Mouse (Mus musculus) hindbrain, embryonic 10.5 days (tissue): Measurements from ENCODE around the gene Vmn1r183. TPM values are rescaled to one million over a fixed set of nuclear protein-coding genes. Genes with fewer than 3 reads are reported as not detected.
A peak's percentile ranks its signal among the peaks of the same experiment; 100 is the strongest.
"Not testable (repeated sequence)": the region's sequence is repeated elsewhere in the genome, so short reads cannot be mapped to it uniquely, and the experiment has no call there.

Source experiments
- DNase-seq: peaks from one replicate; pipeline ENCODE4 v3.0.0-alpha.2; 2017; ENCODE audit warnings: low spot score
- H3K27ac ChIP-seq: fragments of 300-500 bp; sonication (generic); 2 replicates; pipeline ENCODE4 v1.5.1; 2016; ENCODE audit warnings: mild to moderate bottlenecking, moderate library complexity
- H3K27me3 ChIP-seq: fragments of 300-500 bp; sonication (generic); 2 replicates; pipeline ENCODE4 v1.6.1; 2016; ENCODE audit warnings: mild to moderate bottlenecking; ENCODE audit not compliant: poor library complexity, insufficient read depth, severe bottlenecking
- H3K36me3 ChIP-seq: fragments of 300-500 bp; sonication (generic); 2 replicates; pipeline ENCODE4 v1.6.1; 2016; ENCODE audit warnings: mild to moderate bottlenecking, moderate library complexity
- H3K4me1 ChIP-seq: fragments of 300-500 bp; sonication (generic); replicated peaks from 2 replicates; pipeline ENCODE4 v1.6.1; 2016; ENCODE audit warnings: mild to moderate bottlenecking
- H3K4me3 ChIP-seq: fragments of 300-500 bp; sonication (generic); 2 replicates; pipeline ENCODE4 v1.5.1; 2016; ENCODE audit warnings: mild to moderate bottlenecking, moderate library complexity
- H3K9me3 ChIP-seq: fragments of 300-500 bp; sonication (generic); 2 replicates; pipeline ENCODE4 v1.6.1; 2016; ENCODE audit warnings: mild to moderate bottlenecking, moderate library complexity
- WGBS: fragments of 180-500 bp; shearing (Covaris S2); methylation state at CpG from one replicate; pipeline ENCODE4 v1.1.7; 2016; 5-methylcytosine and 5-hydroxymethylcytosine counted together
- polyA plus RNA-seq: library from polyadenylated mRNA; unstranded; fragments of >200 nt; fragmentation: Nextera tagmentation; extraction: Ambion mirVana; gene quantifications from 2 replicates; pipeline ENCODE4 v1.2.1, GENCODE M21; 2016

Vmn1r183 gene
- not detected in 2 replicates for polyA plus RNA-seq

DNA sequence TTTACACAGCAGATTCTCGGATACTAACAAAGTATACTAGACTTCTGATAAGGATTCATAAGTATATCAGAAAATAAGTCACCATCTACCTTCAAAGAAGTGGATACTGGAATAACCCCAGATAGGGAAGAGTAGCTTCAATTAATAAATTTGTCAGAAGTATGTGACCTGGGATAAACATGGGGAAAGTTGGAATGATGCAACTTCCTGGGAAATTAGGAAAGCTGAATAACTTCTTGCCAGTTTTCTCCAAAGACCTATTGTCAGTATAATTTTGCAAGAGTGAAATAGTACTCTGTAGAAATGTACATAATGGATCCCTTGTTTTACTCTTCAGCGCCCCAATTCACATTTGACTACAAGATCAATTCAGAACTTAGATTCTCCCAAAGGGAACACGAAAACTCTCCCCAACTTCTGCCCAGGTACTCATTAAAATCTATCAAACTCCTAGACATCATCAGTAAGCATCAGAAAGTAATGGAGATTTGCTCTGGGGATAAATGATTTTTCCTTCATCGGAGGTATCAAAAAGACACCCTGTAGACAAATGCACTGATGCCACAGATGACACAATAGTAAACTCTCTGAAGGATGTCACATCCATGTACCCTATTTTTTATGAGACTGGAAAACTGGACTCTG lies at the start of gene Vmn1r183:
Gene Vmn1r183 (plus strand): TSS at position 595 of the 645 bp plus-strand sequence.
- Histone ChIP-seq H3K36me3 (no peaks in the 10 kb centered on the region), H3K27me3 (no peaks in the 10 kb centered on the region), H3K27ac (no peak within 1 kb of the TSS), H3K9me3 (no peaks in the 10 kb centered on the region), H3K4me1 (no peaks in the 10 kb centered on the region), H3K4me3 (no peak within 1 kb of the TSS)
- 82% methylated on average over 4 of the region's 4 CpGs for WGBS
- no peak for DNase-seq

DNA sequence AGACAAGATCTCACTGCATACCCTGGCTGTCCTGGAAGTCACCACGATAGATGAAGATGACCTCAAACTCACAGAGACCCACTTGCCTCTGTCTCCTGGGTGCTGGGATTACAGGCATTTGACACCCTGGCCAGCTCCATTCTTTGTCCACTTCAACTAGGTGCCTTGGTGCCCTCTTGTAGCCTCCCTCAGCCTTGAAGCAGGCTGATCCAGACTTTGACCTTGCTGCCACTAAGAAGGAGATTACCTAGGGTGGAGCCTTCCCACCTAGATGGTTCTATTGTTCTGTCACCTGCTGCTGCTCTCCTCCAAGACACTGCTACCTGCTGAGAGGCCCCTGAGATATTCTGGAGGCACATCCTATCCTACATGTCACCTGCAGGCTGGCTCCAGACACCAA lies 21.4 kb downstream of the Vmn1r183 start:
- not testable (repeated sequence) for H3K4me3 ChIP-seq, H3K27me3 ChIP-seq, H3K36me3 ChIP-seq, H3K4me1 ChIP-seq, H3K27ac ChIP-seq, DNase-seq
- 22% methylated on average over 1 of the region's 1 CpGs for WGBS
- H3K9me3 ChIP-seq, result peaks cover 26% of the 10 kb centered on the region

DNA sequence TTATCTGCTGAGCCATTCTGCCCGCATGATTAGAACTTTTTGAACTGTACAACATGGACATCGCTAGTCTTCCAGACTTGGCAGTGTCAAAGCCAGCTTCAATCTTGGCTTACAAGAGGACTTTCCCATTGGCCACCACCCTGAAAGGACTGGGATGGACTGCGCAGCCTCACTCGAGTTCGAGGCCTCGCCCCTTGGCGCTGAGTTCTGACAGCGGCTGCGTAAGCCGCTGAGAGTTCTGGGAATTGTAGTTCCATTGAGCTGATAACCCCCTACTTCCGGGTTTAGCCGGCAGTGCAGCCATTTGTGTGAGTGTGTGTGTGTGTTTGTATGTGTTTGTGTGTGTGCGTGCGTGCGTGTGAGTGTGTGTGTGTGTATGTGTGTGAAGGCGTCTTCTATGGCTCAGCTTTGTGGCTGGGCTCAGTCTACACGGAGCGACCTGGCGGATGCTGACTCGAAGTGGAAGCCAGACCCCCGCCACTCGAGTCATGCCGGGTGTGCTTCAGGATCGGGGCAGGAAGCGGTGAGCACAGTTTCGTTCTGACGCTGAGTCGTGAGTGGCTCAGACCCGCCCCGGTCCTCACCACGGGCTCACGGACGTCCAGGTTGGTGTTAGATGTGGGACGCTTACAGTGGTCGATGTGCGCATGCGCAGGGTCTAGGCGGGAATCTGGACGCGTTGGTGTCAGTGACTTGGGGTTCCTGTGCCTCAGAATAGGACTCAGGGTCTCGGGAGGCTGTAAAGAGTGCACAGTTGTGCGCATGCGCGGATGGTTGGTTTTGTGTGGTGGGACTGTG lies 28.8 kb downstream of the Vmn1r183 start, which contains the start of gene Zfp180:
Gene Zfp180 (plus strand): TSS at position 291 of the 798 bp plus-strand sequence.
- WGBS, result 16% methylated on average over 44 of the region's 44 CpGs
- Histone ChIP-seq H3K36me3 (peaks cover 38% of the 10 kb centered on the region), H3K27ac (peak within 1 kb of the TSS; percentile 85), H3K4me3 (peak within 1 kb of the TSS; percentile 60), H3K27me3 (no peaks in the 10 kb centered on the region), H3K9me3 (peaks cover 38% of the 10 kb centered on the region), H3K4me1 (peaks cover 17% of the 10 kb centered on the region)
- DNase-seq, result peak; percentile 92

DNA sequence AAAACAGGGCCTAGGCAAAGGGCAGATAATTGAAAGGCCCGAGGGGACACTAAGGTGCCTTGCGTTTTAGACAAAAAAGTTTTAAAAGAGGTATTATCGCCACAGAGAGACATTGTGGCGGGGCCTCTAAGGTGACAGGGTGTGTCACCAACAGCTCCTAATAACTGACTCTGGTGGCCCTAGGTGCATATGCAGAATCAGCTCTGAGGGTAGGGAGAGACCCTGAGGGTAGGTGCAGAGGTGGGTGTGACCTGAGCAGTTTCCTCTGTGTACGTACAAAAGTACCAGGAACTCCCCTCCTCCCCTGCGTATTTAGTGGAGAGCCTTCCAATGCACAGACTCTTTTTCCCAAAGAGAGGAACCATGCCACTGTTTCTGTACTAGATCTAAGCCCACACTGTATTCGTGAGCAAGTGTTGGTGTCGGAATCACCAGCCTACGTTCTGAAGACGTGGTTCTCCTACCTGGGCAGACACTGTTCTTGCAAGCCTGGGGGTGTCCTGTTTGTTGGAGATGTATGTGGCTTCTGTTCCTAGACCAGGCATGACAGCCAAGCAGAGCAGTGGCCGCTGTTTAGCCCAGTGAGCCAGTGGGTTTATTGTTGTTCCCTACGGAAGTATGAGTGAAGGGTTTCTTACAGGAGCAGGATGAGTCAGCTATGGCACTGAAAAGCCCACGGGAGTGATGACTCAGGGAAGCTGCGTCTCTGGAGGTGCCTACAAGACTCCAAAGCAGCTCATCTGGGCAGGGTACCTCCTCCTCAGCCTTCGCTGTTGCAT lies 29.6 kb downstream of the Vmn1r183 start:
- Histone ChIP-seq H3K4me3 (peak overlapping the region; percentile 60), H3K27ac (peak overlapping the region; percentile 85), H3K36me3 (peaks cover 47% of the 10 kb centered on the region), H3K9me3 (peaks cover 41% of the 10 kb centered on the region), H3K27me3 (no peaks in the 10 kb centered on the region), H3K4me1 (peaks cover 17% of the 10 kb centered on the region)
- DNase-seq, result no peak
- 61% methylated on average over 15 of the region's 15 CpGs for WGBS

DNA sequence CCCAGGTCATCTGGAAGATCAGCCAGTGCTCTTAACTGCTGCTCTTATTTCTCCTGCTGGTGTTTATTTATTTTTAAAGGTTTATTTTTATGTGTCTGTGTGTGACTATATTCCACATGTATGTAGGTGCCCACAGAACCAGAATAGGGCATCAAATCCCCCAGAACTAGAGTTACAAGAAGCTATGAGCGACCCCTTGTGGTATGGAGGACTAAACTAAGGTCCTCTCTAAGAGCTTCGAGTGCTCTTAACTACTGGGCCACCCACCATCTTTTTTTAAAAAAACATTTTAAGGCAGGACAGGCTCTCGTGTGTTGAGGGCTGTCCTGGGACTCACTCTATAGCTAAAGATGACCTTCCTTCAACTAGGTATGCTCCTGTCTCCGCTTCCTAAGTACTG lies 33.8 kb downstream of the Vmn1r183 start:
- H3K4me3 ChIP-seq, result no peak overlapping the region
- peaks cover 79% of the 10 kb centered on the region for H3K36me3 ChIP-seq
- H3K27me3 ChIP-seq, result no peaks in the 10 kb centered on the region
- H3K4me1 ChIP-seq, result peaks cover 14% of the 10 kb centered on the region
- DNase-seq, result no peak
- H3K27ac ChIP-seq, result no peak overlapping the region
- H3K9me3 ChIP-seq, result peaks cover 72% of the 10 kb centered on the region
- WGBS, result 92% methylated on average over 4 of the region's 4 CpGs

DNA sequence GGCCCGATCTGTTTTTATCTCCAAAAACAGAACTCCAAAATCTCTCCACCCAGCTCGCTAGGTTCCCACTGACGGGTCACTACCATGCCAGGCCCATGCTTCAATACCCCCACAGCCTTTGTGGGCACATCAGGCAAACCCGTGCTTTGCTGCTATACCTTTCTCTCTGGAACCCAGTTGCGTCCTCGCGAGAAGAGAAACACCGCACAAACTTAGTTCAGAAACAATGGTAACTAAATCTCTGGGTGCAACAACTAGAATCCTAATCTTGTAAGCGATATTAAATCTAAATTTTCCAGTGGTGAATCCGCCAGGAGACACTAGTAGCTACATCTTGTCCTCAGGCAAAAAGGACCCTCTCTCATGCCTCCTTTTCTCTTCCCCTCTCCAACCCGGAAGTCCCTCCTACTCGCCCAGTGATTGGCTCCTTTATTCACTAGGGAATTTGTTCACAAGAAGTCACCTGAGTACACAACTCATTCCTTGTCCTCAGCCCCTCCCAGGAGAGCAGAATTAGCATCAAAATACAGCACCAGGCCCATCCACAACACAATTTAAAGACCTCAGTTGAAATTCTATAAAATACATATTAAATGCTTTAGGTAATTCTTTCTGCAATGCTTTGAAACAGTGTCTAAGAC lies 34.6 kb downstream of the Vmn1r183 start:
- Histone ChIP-seq H3K36me3 (peaks cover 84% of the 10 kb centered on the region), H3K4me1 (peaks cover 11% of the 10 kb centered on the region), H3K27ac (no peak overlapping the region), H3K27me3 (no peaks in the 10 kb centered on the region), H3K4me3 (no peak overlapping the region), H3K9me3 (peaks cover 72% of the 10 kb centered on the region)
- WGBS, result 96% methylated on average over 12 of the region's 12 CpGs
- DNase-seq, result no peak

DNA sequence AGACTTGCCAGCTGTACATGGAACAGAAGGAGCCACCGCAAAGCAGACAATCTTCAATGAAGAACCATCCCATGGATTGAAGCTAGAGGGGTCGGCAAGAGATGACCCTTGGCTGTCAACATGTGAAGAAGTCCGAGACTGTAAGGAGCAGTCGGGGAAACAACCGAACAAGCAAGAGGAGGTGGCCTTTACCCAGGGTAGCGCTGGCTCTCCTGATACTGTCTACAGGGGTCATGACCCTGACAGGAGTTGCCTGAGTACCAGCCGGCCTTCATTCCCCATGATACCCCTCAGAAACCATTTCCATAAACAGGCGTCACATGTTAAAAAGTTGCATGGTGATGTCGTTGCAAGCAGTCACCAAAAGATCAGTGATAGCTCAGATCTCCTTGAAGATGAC lies 51.3 kb downstream of the Vmn1r183 start:
- Histone ChIP-seq H3K4me3 (no peak overlapping the region), H3K27ac (no peak overlapping the region), H3K4me1 (no peaks in the 10 kb centered on the region), H3K36me3 (peaks cover 100% of the 10 kb centered on the region), H3K27me3 (no peaks in the 10 kb centered on the region), H3K9me3 (peaks cover 100% of the 10 kb centered on the region)
- DNase-seq, result no peak
- 94% methylated on average over 9 of the region's 9 CpGs for WGBS

DNA sequence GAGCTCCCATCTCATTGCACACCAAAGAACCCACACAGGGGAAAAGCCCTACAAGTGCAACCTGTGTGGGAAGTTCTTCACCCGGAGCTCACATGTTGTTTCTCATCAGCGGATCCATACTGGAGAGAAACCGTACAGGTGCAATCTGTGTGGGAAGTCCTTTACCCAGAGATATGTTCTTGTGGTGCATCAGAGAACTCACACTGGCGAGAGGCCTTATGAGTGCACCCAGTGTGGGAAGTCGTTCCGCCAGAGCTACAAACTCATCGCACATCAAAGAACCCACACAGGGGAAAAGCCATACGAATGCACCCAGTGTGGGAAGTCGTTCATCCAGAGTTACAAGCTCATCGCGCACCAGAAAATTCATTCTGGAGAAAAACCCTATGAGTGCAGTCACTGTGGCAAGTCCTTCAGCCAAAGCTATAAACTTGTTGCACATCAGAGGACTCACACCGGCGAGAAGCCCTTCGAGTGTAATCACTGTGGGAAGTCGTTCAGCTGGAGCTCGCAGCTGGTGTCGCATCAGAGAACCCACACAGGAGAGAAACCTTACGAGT lies 52.2 kb downstream of the Vmn1r183 start:
- H3K9me3 ChIP-seq, result peaks cover 98% of the 10 kb centered on the region
- no peaks in the 10 kb centered on the region for H3K4me1 ChIP-seq
- peaks cover 97% of the 10 kb centered on the region for H3K36me3 ChIP-seq
- peak; percentile 23 for DNase-seq
- WGBS, result 96% methylated on average over 18 of the region's 18 CpGs
- no peak overlapping the region for H3K4me3 ChIP-seq
- H3K27ac ChIP-seq, result no peak overlapping the region
- H3K27me3 ChIP-seq, result no peaks in the 10 kb centered on the region

DNA sequence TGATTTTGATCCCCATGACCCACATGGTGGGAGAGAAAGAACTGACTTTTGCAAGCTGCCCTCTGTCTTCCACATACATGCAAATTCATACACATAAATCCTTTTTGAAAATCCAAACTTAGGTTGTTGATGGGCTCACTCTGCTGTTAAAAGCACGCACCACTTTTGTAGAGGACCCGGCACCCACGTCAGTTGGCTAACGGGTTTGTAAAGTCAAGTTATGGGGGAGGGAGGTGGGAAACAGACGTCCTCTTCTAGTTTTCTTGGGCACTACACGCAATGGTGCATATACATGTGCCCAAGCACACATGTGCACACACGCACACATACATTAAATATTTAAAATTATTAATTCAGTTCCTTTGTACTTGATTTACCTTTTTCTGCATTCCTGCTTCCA lies 57.8 kb downstream of the Vmn1r183 start:
- peaks cover 41% of the 10 kb centered on the region for H3K36me3 ChIP-seq
- H3K9me3 ChIP-seq, result peaks cover 47% of the 10 kb centered on the region
- DNase-seq, result no peak
- H3K4me1 ChIP-seq, result peaks cover 9% of the 10 kb centered on the region
- WGBS, result 97% methylated on average over 7 of the region's 7 CpGs
- no peak overlapping the region for H3K4me3 ChIP-seq
- no peak overlapping the region for H3K27ac ChIP-seq
- no peaks in the 10 kb centered on the region for H3K27me3 ChIP-seq

DNA sequence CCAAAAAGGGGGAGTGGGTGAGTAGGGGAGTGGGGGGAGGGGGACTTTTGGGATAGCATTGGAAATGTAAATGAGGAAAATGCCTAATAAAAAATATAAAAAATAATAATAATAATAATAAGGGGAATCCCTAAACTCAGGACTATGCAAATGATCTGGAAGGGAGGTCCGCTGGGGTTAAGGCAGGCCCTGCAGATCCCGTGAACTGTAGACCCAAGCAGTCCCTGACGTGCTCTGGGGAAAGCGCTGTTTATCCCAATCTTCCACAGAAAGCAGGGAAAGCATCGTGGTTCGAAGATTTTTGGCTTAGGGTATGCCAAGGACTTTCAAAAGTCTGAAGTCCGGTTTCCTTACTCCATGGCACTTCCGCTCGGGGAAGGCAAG lies 58.7 kb downstream of the Vmn1r183 start:
- H3K36me3 ChIP-seq, result peaks cover 31% of the 10 kb centered on the region
- peak overlapping the region; percentile 84 for H3K27ac ChIP-seq
- peaks cover 9% of the 10 kb centered on the region for H3K4me1 ChIP-seq
- WGBS, result 5% methylated on average over 9 of the region's 9 CpGs
- peaks cover 38% of the 10 kb centered on the region for H3K9me3 ChIP-seq
- H3K27me3 ChIP-seq, result no peaks in the 10 kb centered on the region
- H3K4me3 ChIP-seq, result peak overlapping the region; percentile 72
- no peak for DNase-seq

DNA sequence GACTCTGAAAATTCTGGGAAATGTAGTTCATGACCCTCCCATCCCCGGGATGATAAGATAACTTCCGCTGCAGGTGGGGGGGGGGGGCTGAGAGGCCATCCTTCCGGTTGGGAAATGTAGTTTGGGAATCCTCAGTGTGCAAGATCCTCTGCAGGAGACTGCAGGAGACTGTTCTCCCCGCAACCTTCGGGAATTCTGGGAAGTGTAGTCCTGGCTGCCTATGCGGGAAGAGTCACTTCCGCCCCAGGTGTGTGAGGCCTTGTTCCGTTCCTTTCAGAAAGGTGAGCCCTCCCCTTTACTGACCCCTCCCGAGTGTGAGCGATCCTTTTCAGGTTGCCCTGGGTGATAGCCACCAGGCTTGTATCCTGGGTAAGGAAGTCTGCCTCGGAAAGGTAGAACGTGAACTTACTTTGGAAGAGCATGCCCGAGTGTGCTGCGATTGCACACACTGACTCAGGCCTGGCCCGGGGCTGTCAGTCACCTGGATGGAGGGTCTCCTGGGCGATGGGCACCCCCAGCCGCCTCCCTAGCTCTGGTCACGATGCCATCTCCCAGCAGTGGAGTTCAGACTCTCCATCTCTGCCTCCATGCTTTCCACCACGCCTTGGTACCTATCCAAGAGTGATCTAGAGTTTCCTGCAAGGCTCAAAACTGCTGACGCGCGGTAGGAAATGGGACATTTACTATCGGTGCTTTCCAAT lies 59.3 kb downstream of the Vmn1r183 start, which contains the start of gene Zfp112:
Gene Zfp112 (plus strand): TSS at position 159 of the 701 bp plus-strand sequence.
- Histone ChIP-seq H3K36me3 (peaks cover 26% of the 10 kb centered on the region), H3K9me3 (peaks cover 33% of the 10 kb centered on the region), H3K27ac (peak within 1 kb of the TSS; percentile 84), H3K4me1 (peaks cover 9% of the 10 kb centered on the region), H3K27me3 (no peaks in the 10 kb centered on the region), H3K4me3 (peak within 1 kb of the TSS; percentile 72)
- WGBS, result 3% methylated on average over 23 of the region's 23 CpGs
- DNase-seq, result peak; percentile 93
